Mouse (Mus musculus) activated CD4-positive, CD25-positive, alpha-beta regulatory T cell, adult 9 weeks (primary cell): ENCODE data around the gene Klre1. TPM values are rescaled to one million over a fixed set of nuclear protein-coding genes. Genes with fewer than 3 reads are reported as not detected.

Experiments used
- polyA plus RNA-seq: library from polyadenylated mRNA; unstranded; fragments of 100-300 nt; shearing (Covaris generic); gene quantifications from one replicate; pipeline ENCODE4 v1.2.1, GENCODE M21; 2017

Gene Klre1
- not detected for polyA plus RNA-seq

DNA sequence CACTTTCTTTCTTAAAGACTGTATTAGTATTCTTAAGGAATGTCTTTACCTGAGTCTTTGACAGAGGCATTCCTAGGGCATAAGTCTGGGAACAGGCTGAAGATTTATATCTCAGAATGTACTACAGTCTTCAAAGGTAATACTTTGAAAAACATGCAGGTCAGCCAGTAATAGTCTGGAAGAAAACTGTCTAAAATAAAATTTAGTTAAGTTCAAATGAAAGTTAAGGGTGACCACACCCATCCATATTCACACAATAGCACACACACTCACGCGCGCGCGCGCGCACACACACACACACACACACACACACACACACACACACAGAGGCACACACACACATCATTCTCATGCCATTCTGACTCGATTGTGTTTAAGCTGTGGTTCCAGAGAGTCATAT is at the start of gene Klre1:
Gene Klre1, plus strand, starts transcription at position 301 of the 400 bp plus-strand sequence.

GRCm38 (mm10) chr6:129532942-129533860 is 44.5 kb upstream of the Klre1 start, which contains the start of gene Gabarapl1:
Gene Gabarapl1, plus strand, starts transcription at chr6:129533160.

DNA sequence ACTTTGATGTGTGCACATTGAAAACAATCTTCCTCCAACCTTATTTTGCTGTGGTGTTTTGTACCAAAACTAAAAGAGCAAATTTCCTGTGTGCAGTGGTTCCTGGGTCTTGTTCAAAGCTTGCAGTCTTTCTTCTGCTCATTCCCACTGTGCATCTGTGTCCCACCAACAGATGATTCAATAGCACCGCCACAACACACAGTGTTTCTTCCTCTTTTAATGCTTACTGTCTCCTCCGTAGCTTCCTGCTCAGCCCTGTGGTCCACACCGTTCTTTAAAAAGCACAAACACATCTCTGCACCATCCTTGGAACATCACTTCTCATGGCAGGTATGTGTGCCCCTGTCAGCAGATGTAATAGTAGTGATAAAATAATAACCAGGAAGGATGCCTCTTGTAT is 13.8 kb downstream of the Klre1 start, which contains the start of gene Klrd1:
Gene Klrd1, plus strand, starts transcription at position 275 of the 400 bp plus-strand sequence.

GRCm38 (mm10) chr6:129623735-129624134 is 46.0 kb downstream of the Klre1 start, which contains the start of gene Klrk1:
Gene Klrk1, minus strand, starts transcription at chr6:129623864.

Other genes starting within 250 kb of the Klre1 start
- gene 4922502D21Rik, start 246.1 kb upstream of the Klre1 start, polyA plus RNA-seq = not detected
- gene Clec12a, start 235.2 kb upstream of the Klre1 start, polyA plus RNA-seq = 0.99 TPM
- gene Clec12b, start 192.0 kb upstream of the Klre1 start, polyA plus RNA-seq = not detected
- 0.81 TPM for gene Clec1b, start 180.6 kb upstream of the Klre1 start, polyA plus RNA-seq
- gene Clec9a, start 169.0 kb upstream of the Klre1 start, polyA plus RNA-seq = not detected
- gene Clec1a, start 125.9 kb upstream of the Klre1 start, polyA plus RNA-seq = not detected
- not detected for gene Olr1, start 70.7 kb upstream of the Klre1 start, polyA plus RNA-seq
- not detected for gene Tmem52b, start 65.3 kb upstream of the Klre1 start, polyA plus RNA-seq
- gene Gabarapl1, start 44.7 kb upstream of the Klre1 start, polyA plus RNA-seq = 29.6 TPM
- gene Klrd1, start 13.9 kb downstream of the Klre1 start, polyA plus RNA-seq = 1.5 TPM
- 1.5 TPM for gene Klrk1, start 46.0 kb downstream of the Klre1 start, polyA plus RNA-seq
- gene Klrc3, start 65.4 kb downstream of the Klre1 start, polyA plus RNA-seq = not detected
- gene Klrc2, start 82.8 kb downstream of the Klre1 start, polyA plus RNA-seq = 0.15 TPM
- gene Klrc1, start 101.1 kb downstream of the Klre1 start, polyA plus RNA-seq = 1.8 TPM
- gene Klri1, start 139.2 kb downstream of the Klre1 start, polyA plus RNA-seq = not detected
- gene Klri2, start 162.6 kb downstream of the Klre1 start, polyA plus RNA-seq = not detected
- not detected for gene Gm156, start 206.4 kb downstream of the Klre1 start, polyA plus RNA-seq